Mouse (Mus musculus): ENCODE measurements around the gene Gtf2h4.

Gene Gtf2h4

GRCm38 (mm10) chr17:35635699-35636111 lies 37.8 kb downstream of the Gtf2h4 start:
- DNase-seq = peak; percentile 81

- DNase-seq = no peak
These were observed 38.3 kb downstream of the Gtf2h4 start for GRCm38 (mm10) chr17:35635202-35635601.

GRCm38 (mm10) chr17:35633992-35634391 lies 39.5 kb downstream of the Gtf2h4 start:
- DNase-seq = peak; percentile 61

GRCm38 (mm10) chr17:35626537-35626936 lies 47.0 kb downstream of the Gtf2h4 start, which contains the start of gene Gm9573:
Gene Gm9573, minus strand, starts transcription at chr17:35626637.
- DNase-seq = no peak

Measured in embryo, embryonic 11 days (tissue).